Mouse (Mus musculus) midbrain, embryonic 11.5 days (tissue): ENCODE results near the gene Eif2b3. TPM values are rescaled to one million over a fixed set of nuclear protein-coding genes. Genes with fewer than 3 reads are reported as not detected.

Experiments
- ATAC-seq: fragments of 200-750 bp; cut with Nextera tagmentation; 2 replicates; pipeline ENCODE4 v1.8.0; 2017; ENCODE audit warnings: moderate TSS enrichment, moderate library complexity; ENCODE audit not compliant: low FRiP score
- DNase-seq: peaks from one replicate; pipeline ENCODE4 v3.0.0; 2015; ENCODE audit warnings: low spot score; ENCODE audit errors: missing footprints
- H3K27ac ChIP-seq: fragments of 300-500 bp; sonication (generic); 2 replicates; pipeline ENCODE4 v1.5.1; 2014; ENCODE audit warnings: low read depth, low read length
- H3K27me3 ChIP-seq: fragments of 300-500 bp; sonication (generic); 2 replicates; pipeline ENCODE4 v1.6.1; 2014; ENCODE audit warnings: mild to moderate bottlenecking, low read length, moderate library complexity, mixed read lengths; ENCODE audit not compliant: control insufficient read depth, insufficient read depth
- H3K36me3 ChIP-seq: fragments of 300-500 bp; sonication (generic); 2 replicates; pipeline ENCODE4 v1.6.1; 2014; ENCODE audit warnings: mild to moderate bottlenecking, low read length, moderate library complexity, mixed read lengths; ENCODE audit not compliant: control insufficient read depth, insufficient read depth
- H3K4me1 ChIP-seq: fragments of 300-500 bp; sonication (generic); 2 replicates; pipeline ENCODE4 v1.6.1; 2014; ENCODE audit warnings: low read length; ENCODE audit not compliant: control insufficient read depth, insufficient read depth
- H3K4me2 ChIP-seq: fragments of 300-500 bp; sonication (generic); 2 replicates; pipeline ENCODE4 v1.6.1; 2014; ENCODE audit warnings: mild to moderate bottlenecking, moderate library complexity
- H3K4me3 ChIP-seq: fragments of 300-500 bp; sonication (generic); 2 replicates; pipeline ENCODE4 v1.5.1; 2014; ENCODE audit warnings: low read depth, low read length
- H3K9ac ChIP-seq: fragments of 300-500 bp; sonication (generic); 2 replicates; pipeline ENCODE4 v1.6.1; 2014; ENCODE audit warnings: low read length
- H3K9me3 ChIP-seq: fragments of 300-500 bp; sonication (generic); 2 replicates; pipeline ENCODE4 v1.6.1; 2016; ENCODE audit warnings: low read length; ENCODE audit not compliant: control insufficient read depth
- WGBS: fragments of 180-500 bp; shearing (Covaris S2); extraction: QIAGEN DNeasy Blood & Tissue Kit; methylation state at CpG from one replicate; pipeline ENCODE4 v1.1.7; 2014; 5-methylcytosine and 5-hydroxymethylcytosine counted together
- polyA plus RNA-seq: library from polyadenylated mRNA; unstranded; fragments of >200 nt; fragmentation: Nextera tagmentation; extraction: Ambion mirVana; gene quantifications from 2 replicates; pipeline ENCODE4 v1.2.1, GENCODE M21; 2014

Eif2b3 gene
- polyA plus RNA-seq, 1 experiment from 2014 or later: 43.0 TPM

DNA sequence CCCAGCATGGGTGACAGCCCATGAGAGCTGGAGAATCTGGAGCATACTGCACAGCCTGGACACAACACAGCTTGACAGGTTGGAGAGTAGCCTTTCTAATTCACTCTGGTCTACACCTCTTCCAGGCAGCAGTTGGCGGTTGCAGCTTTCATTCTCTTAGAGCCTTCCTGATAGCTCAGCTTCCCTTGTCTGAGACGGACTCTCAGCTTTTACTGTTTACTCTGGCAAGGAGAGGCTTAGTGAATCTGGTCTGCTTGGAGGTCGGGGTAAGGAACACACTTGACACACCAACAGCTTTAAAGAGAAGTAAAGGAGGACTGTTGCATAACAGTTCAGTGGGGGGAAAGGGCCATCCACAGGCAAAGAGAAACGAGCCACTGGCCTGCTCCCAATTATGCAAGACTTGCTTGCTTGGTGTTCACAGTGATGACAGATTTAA, 22.1 kb downstream of the Eif2b3 start:
- H3K9me3 ChIP-seq: no peaks in the 10 kb centered on the region
- WGBS: 69% methylated on average over 4 of the region's 4 CpGs
- DNase-seq (peak; percentile 80), ATAC-seq (no peak)
- no peak overlapping the region for H3K4me3 ChIP-seq
- H3K4me1 ChIP-seq: 0 out of 2 replicates have a peak, but pooled peaks cover 5% of the 10 kb centered on the region
- no peak overlapping the region for H3K9ac ChIP-seq
- no peak overlapping the region for H3K4me2 ChIP-seq
- no peaks in the 10 kb centered on the region for H3K27me3 ChIP-seq
- H3K36me3 ChIP-seq: no peaks in the 10 kb centered on the region
- peak overlapping the region; percentile 37; the same call in 1 of the 2 replicates for H3K27ac ChIP-seq

DNA sequence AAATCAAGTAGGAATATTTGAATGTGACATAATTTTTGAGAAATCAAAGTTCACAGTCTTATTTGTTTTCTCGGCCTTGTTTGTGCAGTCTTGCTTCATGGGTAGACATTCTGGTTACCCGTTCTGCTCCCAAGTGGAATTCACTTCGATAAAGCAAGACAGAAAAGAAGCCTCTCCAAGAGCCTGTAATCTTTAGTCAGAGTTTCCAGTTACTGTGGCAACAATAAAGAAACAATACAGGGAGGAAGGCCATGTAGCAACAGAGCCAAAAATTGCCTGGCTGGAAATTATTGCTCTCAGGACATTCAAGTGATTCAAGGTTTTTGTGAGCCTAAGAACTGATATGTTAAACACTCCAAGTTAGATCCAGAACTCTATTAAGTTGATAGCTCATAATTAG, 29.6 kb downstream of the Eif2b3 start:
- H3K27ac ChIP-seq: no peak overlapping the region
- H3K4me1 ChIP-seq: no peaks in the 10 kb centered on the region
- H3K9me3 ChIP-seq: no peaks in the 10 kb centered on the region
- no peak overlapping the region for H3K4me2 ChIP-seq
- WGBS: 84% methylated on average over 3 of the region's 3 CpGs
- peaks cover 2% of the 10 kb centered on the region; the same call in 1 of the 2 replicates for H3K36me3 ChIP-seq
- no peak overlapping the region for H3K4me3 ChIP-seq
- ATAC-seq: no peak
- H3K9ac ChIP-seq: no peak overlapping the region
- DNase-seq: no peak
- H3K27me3 ChIP-seq: no peaks in the 10 kb centered on the region

DNA sequence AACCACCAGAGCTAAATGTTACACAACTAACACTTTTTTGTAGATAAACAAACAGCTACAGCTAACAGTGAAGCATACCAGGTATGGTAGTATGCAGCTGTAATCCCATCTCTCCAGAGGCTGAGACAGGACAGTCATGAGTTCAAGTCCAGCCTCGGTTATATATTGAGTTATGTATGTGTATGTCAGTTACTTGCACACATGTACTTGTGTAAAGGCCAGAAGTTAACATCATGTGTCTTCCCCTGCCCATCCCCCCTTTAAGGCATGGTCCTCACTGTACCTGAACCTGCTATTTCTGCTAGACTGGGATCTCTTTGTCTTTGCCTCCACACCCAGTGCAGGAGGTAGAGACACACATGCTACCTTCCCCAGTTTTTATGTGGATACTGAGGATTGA, 30.3 kb downstream of the Eif2b3 start:
- H3K27ac ChIP-seq: no peak overlapping the region
- whole genome bisulfite sequencing: 96% methylated on average over 1 of the region's 1 CpGs
- DNase-seq (no peak), ATAC-seq (no peak)
- H3K4me1 ChIP-seq: no peaks in the 10 kb centered on the region
- no peak overlapping the region for H3K4me2 ChIP-seq
- no peaks in the 10 kb centered on the region for H3K27me3 ChIP-seq
- no peaks in the 10 kb centered on the region for H3K9me3 ChIP-seq
- H3K4me3 ChIP-seq: no peak overlapping the region
- H3K36me3 ChIP-seq: peaks cover 2% of the 10 kb centered on the region; the same call in 1 of the 2 replicates
- H3K9ac ChIP-seq: no peak overlapping the region

DNA sequence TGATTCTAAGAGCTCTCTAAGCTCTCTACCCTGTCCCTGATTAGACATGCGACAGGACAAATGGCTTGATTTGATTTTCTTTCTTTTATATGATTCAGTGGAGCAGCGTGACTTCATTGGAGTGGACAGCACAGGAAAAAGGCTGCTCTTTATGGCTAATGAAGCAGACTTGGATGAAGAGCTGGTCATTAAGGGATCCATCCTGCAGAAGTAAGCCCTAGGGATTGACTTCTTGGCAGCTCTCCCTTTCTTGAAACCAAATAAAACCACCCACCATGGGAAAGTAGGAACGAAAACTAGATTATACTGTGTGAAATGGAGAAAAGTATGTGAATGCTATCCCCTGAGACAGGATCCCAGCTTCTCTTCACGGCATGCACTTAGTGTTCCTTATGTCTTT, 33.4 kb downstream of the Eif2b3 start:
- peaks cover 2% of the 10 kb centered on the region; the same call in 1 of the 2 replicates for H3K36me3 ChIP-seq
- H3K9me3 ChIP-seq: no peaks in the 10 kb centered on the region
- peaks cover 4% of the 10 kb centered on the region for H3K27me3 ChIP-seq
- H3K4me2 ChIP-seq: no peak overlapping the region
- WGBS: 81% methylated on average over 4 of the region's 4 CpGs
- H3K27ac ChIP-seq: no peak overlapping the region
- DNase-seq: no peak
- H3K4me3 ChIP-seq: no peak overlapping the region
- no peak overlapping the region for H3K9ac ChIP-seq
- no peaks in the 10 kb centered on the region for H3K4me1 ChIP-seq
- ATAC-seq: no peak

DNA sequence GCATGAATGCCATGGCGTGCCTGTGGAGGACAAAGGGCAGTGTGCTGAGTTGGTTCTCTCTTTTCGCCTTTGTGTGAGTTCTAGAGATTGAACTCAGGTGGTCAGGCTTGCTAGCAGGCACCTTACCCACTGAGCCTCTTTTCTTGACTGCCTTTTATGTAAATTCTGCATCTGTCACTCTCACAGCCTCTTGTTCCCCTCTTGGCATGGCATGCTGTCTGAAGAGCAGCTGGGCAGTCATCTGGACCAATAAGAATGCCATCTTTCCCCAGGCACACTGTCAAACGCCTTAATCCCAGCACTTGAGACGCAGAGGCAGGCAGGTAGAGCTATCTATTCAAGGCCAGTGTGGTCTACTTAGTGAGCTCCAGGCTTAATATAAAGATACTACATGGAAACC, 34.8 kb downstream of the Eif2b3 start:
- ATAC-seq (no peak), DNase-seq (no peak)
- H3K4me3 ChIP-seq: no peak overlapping the region
- no peak overlapping the region for H3K27ac ChIP-seq
- H3K4me1 ChIP-seq: no peaks in the 10 kb centered on the region
- WGBS: 89% methylated on average over 4 of the region's 4 CpGs
- no peak overlapping the region for H3K9ac ChIP-seq
- H3K36me3 ChIP-seq: peaks cover 2% of the 10 kb centered on the region; the same call in 1 of the 2 replicates
- peaks cover 13% of the 10 kb centered on the region for H3K27me3 ChIP-seq
- no peaks in the 10 kb centered on the region for H3K9me3 ChIP-seq
- H3K4me2 ChIP-seq: no peak overlapping the region

DNA sequence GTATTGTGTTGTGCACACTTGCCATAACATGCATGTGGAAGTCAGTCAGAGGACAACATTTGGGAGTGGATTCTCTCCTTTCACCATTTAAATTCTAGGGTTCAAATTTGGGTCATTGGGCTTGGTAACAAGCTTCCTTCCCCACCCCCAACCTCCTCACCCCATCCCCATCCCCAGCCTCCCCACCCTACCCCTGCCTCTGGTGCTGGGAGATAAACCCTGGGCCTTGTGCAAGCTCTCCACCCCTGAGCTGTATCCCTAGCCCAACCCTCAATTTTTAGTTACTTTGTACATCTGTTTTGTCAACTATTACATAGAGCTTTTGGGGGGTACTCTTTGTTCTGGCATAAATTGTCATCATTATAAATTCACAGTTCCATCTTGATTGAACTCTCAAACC, 36.9 kb downstream of the Eif2b3 start:
- Histone ChIP-seq H3K27me3 (peaks cover 34% of the 10 kb centered on the region), H3K27ac (no peak overlapping the region), H3K9me3 (no peaks in the 10 kb centered on the region), H3K9ac (no peak overlapping the region), H3K36me3 (peaks cover 2% of the 10 kb centered on the region), H3K4me3 (no peak overlapping the region), H3K4me2 (no peak overlapping the region), H3K4me1 (no peaks in the 10 kb centered on the region)
- no peak for ATAC-seq
- no peak for DNase-seq

DNA sequence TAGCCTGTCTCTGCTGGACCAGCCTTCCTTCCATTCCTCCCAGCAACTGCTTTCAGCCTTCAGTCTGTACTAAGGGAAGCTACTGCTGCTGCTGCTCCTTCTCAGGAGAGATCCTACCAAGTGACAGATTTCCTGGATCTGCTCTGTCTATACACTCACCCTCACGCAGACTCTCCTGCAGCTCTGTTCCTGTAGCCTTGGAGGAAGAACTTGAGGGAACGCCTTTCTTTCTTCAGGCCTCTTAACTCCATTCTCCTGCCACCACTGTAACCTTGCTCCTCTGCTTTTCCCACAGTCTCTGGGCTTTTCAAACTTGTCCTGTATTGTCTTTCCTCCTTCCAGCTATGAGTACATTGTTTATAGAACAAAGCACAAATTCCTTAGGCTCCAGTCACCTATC, 37.3 kb downstream of the Eif2b3 start:
- Histone ChIP-seq H3K4me1 (no peaks in the 10 kb centered on the region), H3K27ac (no peak overlapping the region), H3K9ac (no peak overlapping the region), H3K4me2 (no peak overlapping the region), H3K36me3 (peaks cover 2% of the 10 kb centered on the region), H3K4me3 (no peak overlapping the region), H3K27me3 (peaks cover 38% of the 10 kb centered on the region), H3K9me3 (no peaks in the 10 kb centered on the region)
- DNase-seq (no peak), ATAC-seq (no peak)
- WGBS: 77% methylated on average over 2 of the region's 2 CpGs

DNA sequence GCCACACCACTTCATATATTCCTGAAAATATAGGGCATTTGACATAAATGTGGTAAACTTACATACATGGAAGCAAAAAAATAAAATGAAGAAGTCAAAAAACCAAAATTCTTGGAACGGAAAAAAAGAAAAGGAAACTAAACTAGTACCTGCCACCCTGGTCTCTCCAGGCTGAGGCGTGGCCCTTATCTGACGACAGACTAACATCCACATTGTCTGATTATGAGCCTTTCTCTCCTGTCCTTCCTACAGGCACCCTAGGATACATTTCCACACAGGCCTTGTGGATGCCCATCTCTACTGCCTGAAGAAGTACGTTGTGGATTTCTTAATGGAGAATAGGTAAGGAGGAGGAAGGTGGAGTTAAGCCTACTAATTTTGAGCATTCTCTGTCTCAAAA, 39.3 kb downstream of the Eif2b3 start:
- Histone ChIP-seq H3K27me3 (peaks cover 47% of the 10 kb centered on the region), H3K4me1 (peaks cover 3% of the 10 kb centered on the region; the same call in 1 of the 2 replicates), H3K9me3 (no peaks in the 10 kb centered on the region), H3K9ac (no peak overlapping the region), H3K27ac (no peak overlapping the region), H3K4me2 (no peak overlapping the region), H3K36me3 (no peaks in the 10 kb centered on the region; the same call in 1 of the 2 replicates), H3K4me3 (no peak overlapping the region)
- 88% methylated on average over 4 of the region's 4 CpGs for WGBS
- DNase-seq (no peak), ATAC-seq (no peak)

DNA sequence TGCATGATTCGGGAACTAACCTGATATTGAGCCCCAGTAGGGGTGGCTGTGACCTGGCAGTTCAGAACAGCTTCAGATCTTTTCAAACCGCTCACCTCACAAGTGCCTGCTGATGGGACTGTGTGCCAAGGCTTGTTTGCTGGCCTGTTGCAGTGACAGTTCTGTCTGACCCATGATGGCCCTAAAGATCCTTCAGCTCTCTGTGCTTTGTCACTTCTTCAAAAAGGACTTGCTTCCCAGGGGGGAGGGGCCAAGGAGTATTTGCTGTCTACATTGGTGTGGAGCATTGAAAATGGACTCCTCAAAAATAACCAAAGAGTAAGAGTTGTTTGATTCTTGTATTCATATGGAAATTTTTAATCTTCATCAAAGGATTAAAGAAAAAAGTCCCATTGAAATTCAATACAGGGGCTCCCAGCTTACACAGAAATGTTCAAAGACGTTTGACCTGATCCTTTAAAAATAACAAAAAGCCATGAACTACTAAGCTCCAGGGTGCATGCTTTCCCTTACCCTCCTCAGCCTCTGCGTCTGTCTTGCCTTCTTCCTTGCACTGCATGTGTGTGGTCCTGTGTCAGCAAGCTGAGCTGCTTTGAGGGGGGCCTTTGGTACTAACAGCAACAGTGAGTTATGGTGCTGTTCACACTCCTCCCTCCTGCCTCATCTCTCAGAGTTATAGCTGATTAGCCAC, 43.6 kb downstream of the Eif2b3 start:
- H3K9ac ChIP-seq: no peak overlapping the region
- 9% methylated on average over 4 of the region's 4 CpGs for WGBS
- peaks cover 84% of the 10 kb centered on the region for H3K27me3 ChIP-seq
- H3K4me2 ChIP-seq: no peak overlapping the region
- no peak overlapping the region for H3K27ac ChIP-seq
- no peak overlapping the region for H3K4me3 ChIP-seq
- no peaks in the 10 kb centered on the region for H3K9me3 ChIP-seq
- DNase-seq (peak; percentile 94), ATAC-seq (peak; percentile 95)
- H3K4me1 ChIP-seq: peaks cover 3% of the 10 kb centered on the region; the same call in 1 of the 2 replicates
- H3K36me3 ChIP-seq: no peaks in the 10 kb centered on the region; the same call in 1 of the 2 replicates
